Mouse (Mus musculus): ENCODE results near the gene Ptpro. TPM values are rescaled to one million over a fixed set of nuclear protein-coding genes. Genes with fewer than 3 reads are reported as not detected.
A peak's percentile ranks its signal among the peaks of the same experiment; 100 is the strongest.

Gene Ptpro
- total and polyA plus RNA-seq, 2 experiments from 2014 or later = 28.4 to 69.3 TPM

DNA sequence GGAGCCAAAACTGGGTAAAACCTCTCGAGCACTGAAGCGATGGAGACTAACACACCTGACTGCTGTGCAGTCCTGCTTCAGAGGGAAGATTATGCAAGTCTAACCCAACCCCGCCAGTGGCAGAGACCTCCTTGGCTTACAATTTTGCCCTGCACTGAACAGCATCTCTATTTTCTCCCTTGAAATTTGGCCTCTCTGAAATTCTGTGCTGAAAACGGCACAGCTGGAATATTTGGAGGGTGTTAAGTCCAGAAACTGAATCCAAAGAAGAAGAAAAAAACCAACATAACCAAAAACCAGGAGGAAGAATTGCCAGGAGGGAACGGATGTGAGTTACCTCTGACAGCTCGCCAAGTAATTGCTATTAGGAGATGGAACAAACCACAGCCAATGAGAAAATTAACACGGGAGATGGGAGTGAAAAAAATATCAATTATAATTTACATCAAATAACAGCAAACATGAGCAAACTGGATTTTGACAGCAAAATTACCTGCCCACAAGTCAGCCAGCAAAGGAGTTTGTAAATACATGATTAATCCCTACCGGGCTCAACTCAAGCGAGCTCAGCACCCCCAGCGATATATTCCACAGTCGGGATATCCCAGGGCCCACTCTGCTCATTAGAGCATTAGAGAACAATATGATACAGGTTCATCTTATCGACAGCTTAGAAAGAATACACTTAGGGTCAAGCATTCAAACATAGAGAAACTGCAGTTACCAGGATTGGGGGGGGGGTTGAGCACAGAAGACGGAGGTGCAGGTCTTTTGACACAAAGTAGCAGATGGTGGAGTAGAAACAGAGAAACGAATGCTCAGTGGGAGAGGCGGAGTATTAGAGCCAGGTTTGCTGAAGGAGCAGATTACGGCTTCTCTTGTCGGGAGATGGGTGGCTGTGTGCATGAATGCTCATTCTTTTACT, 241.4 kb downstream of the Ptpro start:
- Histone ChIP-seq H3K9me3 (ENCODE audit: low read length) (no peaks in the 10 kb centered on the region), H3K4me2 (ENCODE audit: low read depth, low read length) (no peak overlapping the region), H3K36me3 (ENCODE audit: insufficient read depth, low read length) (no peaks in the 10 kb centered on the region; the same call in 1 of the 2 replicates), H3K9ac (replicated peaks; ENCODE audit: low read length) (no peak overlapping the region), H3K27ac (peak overlapping the region; percentile 22; the same call in 1 of the 2 replicates), H3K4me3 (ENCODE audit: low read length) (no peak overlapping the region), H3K4me1 (ENCODE audit: insufficient read depth, low read length) (no peaks in the 10 kb centered on the region), H3K27me3 (ENCODE audit: insufficient read depth, low read length) (no peaks in the 10 kb centered on the region)
- DNase-seq (ENCODE audit: low spot score) (peak; percentile 11), ATAC-seq (no peak)
- WGBS = 72% methylated on average over 17 of the region's 17 CpGs
- TF ChIP-seq CTCF (IDR thresholded peaks at IDR 0.05; ENCODE audit: low read depth) = no peak

GRCm38 (mm10) chr6:137494136-137494475, 242.0 kb downstream of the Ptpro start:
- Histone ChIP-seq H3K4me2 (ENCODE audit: low read depth, low read length) (no peak overlapping the region), H3K4me3 (ENCODE audit: low read length) (no peak overlapping the region), H3K36me3 (ENCODE audit: insufficient read depth, low read length) (no peaks in the 10 kb centered on the region; the same call in 1 of the 2 replicates), H3K27me3 (ENCODE audit: insufficient read depth, low read length) (no peaks in the 10 kb centered on the region), H3K9ac (replicated peaks; ENCODE audit: low read length) (no peak overlapping the region), H3K9me3 (ENCODE audit: low read length) (no peaks in the 10 kb centered on the region), H3K4me1 (ENCODE audit: insufficient read depth, low read length) (no peaks in the 10 kb centered on the region), H3K27ac (no peak overlapping the region)
- no peak for ATAC-seq
- TF ChIP-seq CTCF (IDR thresholded peaks at IDR 0.05; ENCODE audit: low read depth) = no peak
- no peak for DNase-seq (ENCODE audit: low spot score)

GRCm38 (mm10) chr6:137494801-137495200, 242.7 kb downstream of the Ptpro start:
- H3K4me2 ChIP-seq (ENCODE audit: low read depth, low read length) = no peak overlapping the region
- ATAC-seq (no peak), DNase-seq (ENCODE audit: low spot score) (no peak)
- H3K27me3 ChIP-seq (ENCODE audit: insufficient read depth, low read length) = no peaks in the 10 kb centered on the region
- no peaks in the 10 kb centered on the region; the same call in 1 of the 2 replicates for H3K36me3 ChIP-seq (ENCODE audit: insufficient read depth, low read length)
- H3K4me3 ChIP-seq (ENCODE audit: low read length) = no peak overlapping the region
- WGBS = 64% methylated on average over 1 of the region's 1 CpGs
- TF ChIP-seq CTCF (IDR thresholded peaks at IDR 0.05; ENCODE audit: low read depth) = no peak
- H3K9ac ChIP-seq (replicated peaks; ENCODE audit: low read length) = no peak overlapping the region
- no peaks in the 10 kb centered on the region for H3K9me3 ChIP-seq (ENCODE audit: low read length)
- H3K27ac ChIP-seq = no peak overlapping the region
- H3K4me1 ChIP-seq (ENCODE audit: insufficient read depth, low read length) = no peaks in the 10 kb centered on the region

DNA sequence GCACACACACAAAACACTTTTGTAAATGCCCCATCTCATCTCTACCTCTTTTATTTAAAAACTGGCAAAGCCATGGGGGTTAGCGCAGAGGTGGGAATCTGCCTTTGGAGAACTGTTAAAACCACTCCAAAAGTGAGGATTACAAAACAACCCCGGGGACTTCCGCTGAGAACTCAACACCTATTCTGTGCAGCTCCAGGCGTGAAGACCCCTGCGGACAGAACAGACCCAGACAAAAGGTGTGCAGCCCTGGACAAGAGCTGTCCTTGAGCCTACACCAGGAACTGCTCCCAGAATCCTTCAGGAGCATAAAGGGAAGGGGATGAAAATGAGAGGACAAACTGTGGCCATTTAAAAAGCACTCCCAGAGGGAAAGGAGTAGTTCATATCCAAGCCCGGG, 243.1 kb downstream of the Ptpro start:
- no peak overlapping the region for H3K4me3 ChIP-seq (ENCODE audit: low read length)
- no peak overlapping the region for H3K9ac ChIP-seq (replicated peaks; ENCODE audit: low read length)
- WGBS = 70% methylated on average over 6 of the region's 6 CpGs
- no peak for ATAC-seq
- H3K27me3 ChIP-seq (ENCODE audit: insufficient read depth, low read length) = no peaks in the 10 kb centered on the region
- no peak overlapping the region for H3K4me2 ChIP-seq (ENCODE audit: low read depth, low read length)
- DNase-seq (ENCODE audit: low spot score) = no peak
- H3K36me3 ChIP-seq (ENCODE audit: insufficient read depth, low read length) = no peaks in the 10 kb centered on the region; the same call in 1 of the 2 replicates
- no peaks in the 10 kb centered on the region for H3K9me3 ChIP-seq (ENCODE audit: low read length)
- no peaks in the 10 kb centered on the region for H3K4me1 ChIP-seq (ENCODE audit: insufficient read depth, low read length)
- H3K27ac ChIP-seq = no peak overlapping the region
- no peak for TF ChIP-seq CTCF (IDR thresholded peaks at IDR 0.05; ENCODE audit: low read depth)

DNA sequence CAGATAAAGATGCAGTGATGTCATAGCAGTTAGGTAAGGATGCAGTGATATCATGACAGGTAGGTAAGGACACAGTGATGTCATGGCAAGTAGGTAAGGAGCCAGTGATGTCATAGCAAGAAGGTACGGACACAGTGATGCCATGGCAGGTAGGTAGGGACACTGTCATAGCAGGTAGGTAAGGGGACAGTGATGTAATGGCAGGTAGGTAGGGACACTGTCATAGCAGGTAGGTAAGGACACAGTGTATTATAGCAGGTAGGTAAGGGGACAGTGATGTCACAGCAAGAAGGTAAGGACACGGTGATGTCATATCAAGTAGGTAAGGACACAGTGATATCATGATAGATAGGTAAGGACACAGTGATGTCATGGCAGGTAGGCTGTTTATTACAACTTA, 244.4 kb downstream of the Ptpro start:
- TF ChIP-seq CTCF (IDR thresholded peaks at IDR 0.05; ENCODE audit: low read depth) = no peak
- Histone ChIP-seq H3K4me1 (ENCODE audit: insufficient read depth, low read length) (no peaks in the 10 kb centered on the region), H3K27me3 (ENCODE audit: insufficient read depth, low read length) (no peaks in the 10 kb centered on the region), H3K4me2 (ENCODE audit: low read depth, low read length) (no peak overlapping the region), H3K9me3 (ENCODE audit: low read length) (no peaks in the 10 kb centered on the region), H3K4me3 (ENCODE audit: low read length) (no peak overlapping the region), H3K9ac (replicated peaks; ENCODE audit: low read length) (no peak overlapping the region), H3K27ac (no peak overlapping the region), H3K36me3 (ENCODE audit: insufficient read depth, low read length) (no peaks in the 10 kb centered on the region; the same call in 1 of the 2 replicates)
- ATAC-seq (peak; percentile 62; the same call in 1 of the 2 replicates), DNase-seq (ENCODE audit: low spot score) (no peak)
- WGBS = 100% methylated on average over 2 of the region's 2 CpGs

- Histone ChIP-seq H3K36me3 (ENCODE audit: insufficient read depth, low read length) (no peaks in the 10 kb centered on the region; the same call in 1 of the 2 replicates), H3K9ac (replicated peaks; ENCODE audit: low read length) (no peak overlapping the region), H3K4me2 (ENCODE audit: low read depth, low read length) (no peak overlapping the region), H3K4me1 (ENCODE audit: insufficient read depth, low read length) (no peaks in the 10 kb centered on the region), H3K9me3 (ENCODE audit: low read length) (no peaks in the 10 kb centered on the region), H3K4me3 (ENCODE audit: low read length) (no peak overlapping the region), H3K27ac (no peak overlapping the region), H3K27me3 (ENCODE audit: insufficient read depth, low read length) (no peaks in the 10 kb centered on the region)
- no peak for TF ChIP-seq CTCF (IDR thresholded peaks at IDR 0.05; ENCODE audit: low read depth)
- ATAC-seq (no peak), DNase-seq (ENCODE audit: low spot score) (no peak)
- WGBS = 90% methylated on average over 8 of the region's 8 CpGs
These were observed 245.2 kb downstream of the Ptpro start for GRCm38 (mm10) chr6:137497208-137497835.
